Mouse (Mus musculus) heart, embryonic 15.5 days (tissue): ENCODE data around the gene Ak5. TPM values are rescaled to one million over a fixed set of nuclear protein-coding genes. Genes with fewer than 3 reads are reported as not detected.
A peak's percentile ranks its signal among the peaks of the same experiment; 100 is the strongest.

Source experiments
- ATAC-seq: fragments of 200-750 bp; cut with Nextera tagmentation; replicated peaks from 2 replicates; pipeline ENCODE4 v1.8.0; 2017; ENCODE audit warnings: low read depth, moderate TSS enrichment; ENCODE audit not compliant: insufficient number of reproducible peaks, insufficient read depth, low FRiP score
- H3K27ac ChIP-seq: fragments of 300-500 bp; sonication (generic); 2 replicates; pipeline ENCODE4 v1.5.1; 2015; ENCODE audit warnings: mild to moderate bottlenecking, inconsistent platforms
- H3K27me3 ChIP-seq: fragments of 300-500 bp; sonication (generic); 2 replicates; pipeline ENCODE4 v1.6.1; 2015; ENCODE audit warnings: inconsistent platforms
- H3K36me3 ChIP-seq: fragments of 300-500 bp; sonication (generic); 2 replicates; pipeline ENCODE4 v1.6.1; 2015; ENCODE audit warnings: mild to moderate bottlenecking, inconsistent platforms
- H3K4me1 ChIP-seq: fragments of 300-500 bp; sonication (generic); replicated peaks from 2 replicates; pipeline ENCODE4 v1.6.1; 2015; ENCODE audit warnings: inconsistent platforms
- H3K4me2 ChIP-seq: fragments of 300-500 bp; sonication (generic); 2 replicates; pipeline ENCODE4 v1.6.1; 2015; ENCODE audit warnings: inconsistent platforms, mild to moderate bottlenecking, moderate library complexity
- H3K4me3 ChIP-seq: fragments of 300-500 bp; sonication (generic); 2 replicates; pipeline ENCODE4 v1.5.1; 2015; ENCODE audit warnings: mild to moderate bottlenecking, inconsistent platforms
- H3K9ac ChIP-seq: fragments of 300-500 bp; sonication (generic); 2 replicates; pipeline ENCODE4 v1.6.1; 2015; ENCODE audit warnings: mild to moderate bottlenecking, inconsistent platforms
- H3K9me3 ChIP-seq: fragments of 300-500 bp; sonication (generic); replicated peaks from 2 replicates; pipeline ENCODE4 v1.6.1; 2016; ENCODE audit warnings: inconsistent platforms
- WGBS: fragments of 180-500 bp; shearing (Covaris S2); methylation state at CpG from one replicate; pipeline ENCODE4 v1.1.7; 2015; ENCODE audit warnings: mixed read lengths; 5-methylcytosine and 5-hydroxymethylcytosine counted together
- polyA plus RNA-seq: library from polyadenylated mRNA; unstranded; fragments of >200 nt; fragmentation: Nextera tagmentation; extraction: Ambion mirVana; gene quantifications from 2 replicates; pipeline ENCODE4 v1.2.1, GENCODE M21; 2015

Gene Ak5
- polyA plus RNA-seq, 1 experiment from 2014 or later: 0.78 TPM

- H3K9ac ChIP-seq: no peak overlapping the region
- H3K4me3 ChIP-seq: no peak overlapping the region
- no peak for ATAC-seq
- WGBS: 82% methylated on average over 5 of the region's 5 CpGs
- H3K27ac ChIP-seq: no peak overlapping the region
- H3K4me1 ChIP-seq: peaks cover 30% of the 10 kb centered on the region
- no peaks in the 10 kb centered on the region for H3K9me3 ChIP-seq
- H3K36me3 ChIP-seq: no peaks in the 10 kb centered on the region
- no peak overlapping the region for H3K4me2 ChIP-seq
- peaks cover 6% of the 10 kb centered on the region; the same call in 1 of the 2 replicates for H3K27me3 ChIP-seq
These were observed 177.7 kb downstream of the Ak5 start for GRCm38 (mm10) chr3:152490423-152490822.

- H3K36me3 ChIP-seq: no peaks in the 10 kb centered on the region
- H3K27me3 ChIP-seq: peaks cover 6% of the 10 kb centered on the region; the same call in 1 of the 2 replicates
- H3K4me1 ChIP-seq: peaks cover 27% of the 10 kb centered on the region
- H3K9ac ChIP-seq: no peak overlapping the region
- H3K4me2 ChIP-seq: no peak overlapping the region
- WGBS: 70% methylated on average over 4 of the region's 4 CpGs
- no peak overlapping the region for H3K4me3 ChIP-seq
- no peak overlapping the region for H3K27ac ChIP-seq
- no peak; the same call in 1 of the 2 replicates for ATAC-seq
- H3K9me3 ChIP-seq: no peaks in the 10 kb centered on the region
These were observed 179.2 kb downstream of the Ak5 start for GRCm38 (mm10) chr3:152488964-152489363.

GRCm38 (mm10) chr3:152484206-152484605 is 184.0 kb downstream of the Ak5 start:
- Histone ChIP-seq H3K27me3 (no peaks in the 10 kb centered on the region), H3K4me2 (no peak overlapping the region), H3K36me3 (no peaks in the 10 kb centered on the region), H3K9me3 (no peaks in the 10 kb centered on the region), H3K4me3 (no peak overlapping the region), H3K9ac (no peak overlapping the region), H3K4me1 (peaks cover 21% of the 10 kb centered on the region), H3K27ac (no peak overlapping the region)
- WGBS: 49% methylated on average over 6 of the region's 6 CpGs
- ATAC-seq: no peak

- Histone ChIP-seq H3K27ac (no peak overlapping the region), H3K36me3 (no peaks in the 10 kb centered on the region), H3K4me2 (no peak overlapping the region), H3K27me3 (no peaks in the 10 kb centered on the region), H3K4me1 (peaks cover 21% of the 10 kb centered on the region), H3K4me3 (no peak overlapping the region), H3K9ac (no peak overlapping the region), H3K9me3 (no peaks in the 10 kb centered on the region)
- no peak for ATAC-seq
- 29% methylated on average over 7 of the region's 7 CpGs for WGBS
These were observed 184.4 kb downstream of the Ak5 start for GRCm38 (mm10) chr3:152483800-152484199.

GRCm38 (mm10) chr3:152482182-152482581 is 186.0 kb downstream of the Ak5 start:
- ATAC-seq: no peak

GRCm38 (mm10) chr3:152480336-152480735 is 187.8 kb downstream of the Ak5 start:
- Histone ChIP-seq H3K36me3 (no peaks in the 10 kb centered on the region), H3K4me1 (peaks cover 21% of the 10 kb centered on the region), H3K4me2 (no peak overlapping the region), H3K27ac (no peak overlapping the region), H3K9ac (no peak overlapping the region), H3K27me3 (no peaks in the 10 kb centered on the region), H3K9me3 (no peaks in the 10 kb centered on the region), H3K4me3 (no peak overlapping the region)
- WGBS: 93% methylated on average over 6 of the region's 6 CpGs
- ATAC-seq: no peak

More at GRCm38 (mm10) chr3:152482182-152482581, 186.0 kb downstream of the Ak5 start:
- Histone ChIP-seq H3K9ac (no peak overlapping the region), H3K4me1 (peaks cover 21% of the 10 kb centered on the region), H3K9me3 (no peaks in the 10 kb centered on the region), H3K4me2 (no peak overlapping the region), H3K4me3 (no peak overlapping the region), H3K27ac (no peak overlapping the region), H3K36me3 (no peaks in the 10 kb centered on the region), H3K27me3 (no peaks in the 10 kb centered on the region)
- 79% methylated on average over 8 of the region's 8 CpGs for WGBS

GRCm38 (mm10) chr3:152478599-152479435 is 189.3 kb downstream of the Ak5 start:
- no peaks in the 10 kb centered on the region for H3K27me3 ChIP-seq
- no peaks in the 10 kb centered on the region for H3K36me3 ChIP-seq
- WGBS: 6% methylated on average over 14 of the region's 16 CpGs
- H3K4me1 ChIP-seq: peaks cover 19% of the 10 kb centered on the region
- peak overlapping the region; percentile 90 for H3K4me2 ChIP-seq
- H3K9ac ChIP-seq: peak overlapping the region; percentile 65
- ATAC-seq: peak; percentile 68
- H3K4me3 ChIP-seq: peak overlapping the region; percentile 57
- H3K27ac ChIP-seq: peak overlapping the region; percentile 74; the same call in 1 of the 2 replicates
- no peaks in the 10 kb centered on the region for H3K9me3 ChIP-seq

- Histone ChIP-seq H3K27me3 (no peaks in the 10 kb centered on the region), H3K9me3 (no peaks in the 10 kb centered on the region), H3K9ac (peak overlapping the region; percentile 65), H3K4me2 (peak overlapping the region; percentile 90), H3K4me3 (peak overlapping the region; percentile 57), H3K4me1 (peaks cover 16% of the 10 kb centered on the region), H3K36me3 (no peaks in the 10 kb centered on the region), H3K27ac (peak overlapping the region; percentile 74)
- 3% methylated on average over 23 of the region's 23 CpGs for WGBS
- peak; percentile 77 for ATAC-seq
These were observed 190.2 kb downstream of the Ak5 start for GRCm38 (mm10) chr3:152477796-152478527.

GRCm38 (mm10) chr3:152475894-152476293 is 192.3 kb downstream of the Ak5 start:
- Histone ChIP-seq H3K27ac (no peak overlapping the region), H3K9me3 (no peaks in the 10 kb centered on the region), H3K9ac (no peak overlapping the region), H3K36me3 (no peaks in the 10 kb centered on the region), H3K4me3 (no peak overlapping the region), H3K4me1 (peaks cover 16% of the 10 kb centered on the region), H3K27me3 (no peaks in the 10 kb centered on the region), H3K4me2 (no peak overlapping the region)
- 83% methylated on average over 3 of the region's 3 CpGs for WGBS
- ATAC-seq: no peak

GRCm38 (mm10) chr3:152475278-152475669 is 192.9 kb downstream of the Ak5 start:
- 79% methylated on average over 1 of the region's 1 CpGs for WGBS
- H3K27ac ChIP-seq: no peak overlapping the region
- no peak overlapping the region for H3K9ac ChIP-seq
- no peak for ATAC-seq
- H3K27me3 ChIP-seq: no peaks in the 10 kb centered on the region
- H3K4me1 ChIP-seq: peaks cover 16% of the 10 kb centered on the region
- no peaks in the 10 kb centered on the region for H3K9me3 ChIP-seq
- H3K4me2 ChIP-seq: no peak overlapping the region
- no peaks in the 10 kb centered on the region for H3K36me3 ChIP-seq
- H3K4me3 ChIP-seq: no peak overlapping the region

- no peak overlapping the region for H3K9ac ChIP-seq
- 50% methylated on average over 15 of the region's 15 CpGs for WGBS
- H3K9me3 ChIP-seq: no peaks in the 10 kb centered on the region
- no peaks in the 10 kb centered on the region for H3K27me3 ChIP-seq
- H3K4me3 ChIP-seq: no peak overlapping the region
- H3K27ac ChIP-seq: no peak overlapping the region
- H3K4me1 ChIP-seq: peaks cover 17% of the 10 kb centered on the region
- ATAC-seq: no peak
- no peaks in the 10 kb centered on the region for H3K36me3 ChIP-seq
- 0 out of 2 replicates have a peak overlapping the region, but pooled peaks have one; percentile 6 for H3K4me2 ChIP-seq
These were observed 193.4 kb downstream of the Ak5 start for GRCm38 (mm10) chr3:152474582-152475277.
